Mouse (Mus musculus) erythroblast, adult 5-6 weeks (primary cell): ENCODE measurements around the gene Olfr187. TPM values are rescaled to one million over a fixed set of nuclear protein-coding genes. Genes with fewer than 3 reads are reported as not detected.
"Not testable (repeated sequence)": the region's sequence is repeated elsewhere in the genome, so short reads cannot be mapped to it uniquely, and the experiment has no call there.

ENCODE experiments used
- ATAC-seq: replicated peaks from 2 replicates; pipeline ENCODE4 v1.8.0; 2016; ENCODE audit warnings: moderate number of reproducible peaks, mild to moderate bottlenecking, moderate TSS enrichment, inconsistent platforms; ENCODE audit not compliant: poor library complexity, low FRiP score, severe bottlenecking
- total RNA-seq, 2 experiments: library from RNA; stranded (forward) in 1 of 2; stranded (reverse) in 1 of 2; fragments of 150-400 nt in 1 of 2; fragments of 200-764, 138-1000 nt in 1 of 2; gene quantifications; 2 replicates each; pipeline versions ENCODE4 v1.2.3 to v1.2.4; 2015 to 2017; ENCODE audit warnings: low replicate concordance in 2 of 2

Olfr187 gene
- total RNA-seq (2015; ENCODE audit: low replicate concordance) (not detected in 2 replicates), total RNA-seq (2017; ENCODE audit: low replicate concordance) (not detected in 2 replicates)

- no peak for ATAC-seq
Measured at GRCm38 (mm10) chr16:59039710-59040109, at the start of gene Olfr187. Olfr187 (minus strand) TSS chr16:59039767.

- not testable (repeated sequence) for ATAC-seq
Measured at GRCm38 (mm10) chr16:59081113-59081512, 41.5 kb upstream of the Olfr187 start.

GRCm38 (mm10) chr16:59077905-59078304 is 38.3 kb upstream of the Olfr187 start, which contains the start of gene Olfr190:
Olfr190 (minus strand) TSS chr16:59078005.
- no peak for ATAC-seq

- ATAC-seq = no peak
Measured at GRCm38 (mm10) chr16:59073520-59073919, 34.0 kb upstream of the Olfr187 start.

GRCm38 (mm10) chr16:59071755-59072154 is 32.2 kb upstream of the Olfr187 start:
- ATAC-seq = no peak

GRCm38 (mm10) chr16:59062411-59062810 is 22.8 kb upstream of the Olfr187 start:
- not testable (repeated sequence) for ATAC-seq

- not testable (repeated sequence) for ATAC-seq
Measured at GRCm38 (mm10) chr16:59049286-59049685, 9.7 kb upstream of the Olfr187 start.

GRCm38 (mm10) chr16:59048860-59049259 is 9.3 kb upstream of the Olfr187 start:
- ATAC-seq = no peak

GRCm38 (mm10) chr16:59047579-59047978 is 8.0 kb upstream of the Olfr187 start:
- ATAC-seq = no peak

GRCm38 (mm10) chr16:59045835-59046234 is 6.3 kb upstream of the Olfr187 start:
- no peak for ATAC-seq

- no peak for ATAC-seq
Measured at GRCm38 (mm10) chr16:59030191-59030590, 9.4 kb downstream of the Olfr187 start, which contains the start of gene Olfr186. Olfr186 (minus strand) TSS chr16:59030291.

GRCm38 (mm10) chr16:59013357-59014018 is 26.1 kb downstream of the Olfr187 start:
- no peak for ATAC-seq

- no peak for ATAC-seq
Measured at GRCm38 (mm10) chr16:59007146-59007545, 32.4 kb downstream of the Olfr187 start.

- no peak for ATAC-seq
Measured at GRCm38 (mm10) chr16:58995057-58995456, 44.5 kb downstream of the Olfr187 start, which contains the start of gene Olfr183. Olfr183 (plus strand) TSS chr16:58995357.

Other genes starting within 250 kb of the Olfr187 start
- gene Olfr173, start 239.5 kb downstream of the Olfr187 start, total RNA-seq (2015; ENCODE audit: low replicate concordance) = not detected in 2 replicates
- not detected in 2 replicates for gene Olfr173, start 239.5 kb downstream of the Olfr187 start, total RNA-seq (2017; ENCODE audit: low replicate concordance)
- not detected in 2 replicates for gene Olfr175-ps1, start 213.0 kb downstream of the Olfr187 start, total RNA-seq (2015; ENCODE audit: low replicate concordance)
- gene Olfr175-ps1, start 213.0 kb downstream of the Olfr187 start, total RNA-seq (2017; ENCODE audit: low replicate concordance) = not detected in 2 replicates
- gene Olfr177, start 165.0 kb downstream of the Olfr187 start, total RNA-seq (2015; ENCODE audit: low replicate concordance) = not detected in 2 replicates
- not detected in 2 replicates for gene Olfr177, start 165.0 kb downstream of the Olfr187 start, total RNA-seq (2017; ENCODE audit: low replicate concordance)
- gene Olfr178, start 147.7 kb downstream of the Olfr187 start, total RNA-seq (2015; ENCODE audit: low replicate concordance) = not detected in 2 replicates
- gene Olfr178, start 147.7 kb downstream of the Olfr187 start, total RNA-seq (2017; ENCODE audit: low replicate concordance) = not detected in 2 replicates
- gene Olfr181, start 111.0 kb downstream of the Olfr187 start, total RNA-seq (2015; ENCODE audit: low replicate concordance) = not detected in 2 replicates
- gene Olfr181, start 111.0 kb downstream of the Olfr187 start, total RNA-seq (2017; ENCODE audit: low replicate concordance) = not detected in 2 replicates
- not detected in 2 replicates for gene Olfr180, start 110.4 kb downstream of the Olfr187 start, total RNA-seq (2015; ENCODE audit: low replicate concordance)
- gene Olfr180, start 110.4 kb downstream of the Olfr187 start, total RNA-seq (2017; ENCODE audit: low replicate concordance) = not detected in 2 replicates
- gene Olfr183, start 44.4 kb downstream of the Olfr187 start, total RNA-seq (2015; ENCODE audit: low replicate concordance) = not detected in 2 replicates
- gene Olfr183, start 44.4 kb downstream of the Olfr187 start, total RNA-seq (2017; ENCODE audit: low replicate concordance) = not detected in 2 replicates
- not detected in 2 replicates for gene Olfr186, start 9.5 kb downstream of the Olfr187 start, total RNA-seq (2015; ENCODE audit: low replicate concordance)
- gene Olfr186, start 9.5 kb downstream of the Olfr187 start, total RNA-seq (2017; ENCODE audit: low replicate concordance) = not detected in 2 replicates
- gene Olfr190, start 38.2 kb upstream of the Olfr187 start, total RNA-seq (2015; ENCODE audit: low replicate concordance) = not detected in 2 replicates
- gene Olfr190, start 38.2 kb upstream of the Olfr187 start, total RNA-seq (2017; ENCODE audit: low replicate concordance) = under 0.01 TPM in 1 of 2 replicates, not detected in the other
- gene Olfr191, start 50.1 kb upstream of the Olfr187 start, total RNA-seq (2015; ENCODE audit: low replicate concordance) = not detected in 2 replicates
- not detected in 2 replicates for gene Olfr191, start 50.1 kb upstream of the Olfr187 start, total RNA-seq (2017; ENCODE audit: low replicate concordance)
- not detected in 2 replicates for gene Olfr193, start 72.1 kb upstream of the Olfr187 start, total RNA-seq (2015; ENCODE audit: low replicate concordance)
- gene Olfr193, start 72.1 kb upstream of the Olfr187 start, total RNA-seq (2017; ENCODE audit: low replicate concordance) = not detected in 2 replicates
- gene Olfr194, start 81.3 kb upstream of the Olfr187 start, total RNA-seq (2015; ENCODE audit: low replicate concordance) = not detected in 2 replicates
- gene Olfr194, start 81.3 kb upstream of the Olfr187 start, total RNA-seq (2017; ENCODE audit: low replicate concordance) = not detected in 2 replicates
- gene Olfr195, start 107.3 kb upstream of the Olfr187 start, total RNA-seq (2015; ENCODE audit: low replicate concordance) = not detected in 2 replicates
- not detected in 2 replicates for gene Olfr195, start 107.3 kb upstream of the Olfr187 start, total RNA-seq (2017; ENCODE audit: low replicate concordance)
- not detected in 2 replicates for gene Olfr196, start 130.7 kb upstream of the Olfr187 start, total RNA-seq (2015; ENCODE audit: low replicate concordance)
- gene Olfr196, start 130.7 kb upstream of the Olfr187 start, total RNA-seq (2017; ENCODE audit: low replicate concordance) = 0.28 TPM in 1 of 2 replicates, not detected in the other
- not detected in 2 replicates for gene Olfr198, start 163.8 kb upstream of the Olfr187 start, total RNA-seq (2015; ENCODE audit: low replicate concordance)
- gene Olfr198, start 163.8 kb upstream of the Olfr187 start, total RNA-seq (2017; ENCODE audit: low replicate concordance) = not detected in 2 replicates
- gene Olfr199, start 180.0 kb upstream of the Olfr187 start, total RNA-seq (2015; ENCODE audit: low replicate concordance) = not detected in 2 replicates
- gene Olfr199, start 180.0 kb upstream of the Olfr187 start, total RNA-seq (2017; ENCODE audit: low replicate concordance) = not detected in 2 replicates
- not detected in 2 replicates for gene Olfr201, start 232.9 kb upstream of the Olfr187 start, total RNA-seq (2015; ENCODE audit: low replicate concordance)
- not detected in 2 replicates for gene Olfr201, start 232.9 kb upstream of the Olfr187 start, total RNA-seq (2017; ENCODE audit: low replicate concordance)
- gene Olfr202, start 247.0 kb upstream of the Olfr187 start, total RNA-seq (2015; ENCODE audit: low replicate concordance) = not detected in 2 replicates
- not detected in 2 replicates for gene Olfr202, start 247.0 kb upstream of the Olfr187 start, total RNA-seq (2017; ENCODE audit: low replicate concordance)